Mouse (Mus musculus): ENCODE data around the gene Dpf2.

The Dpf2 gene

DNA sequence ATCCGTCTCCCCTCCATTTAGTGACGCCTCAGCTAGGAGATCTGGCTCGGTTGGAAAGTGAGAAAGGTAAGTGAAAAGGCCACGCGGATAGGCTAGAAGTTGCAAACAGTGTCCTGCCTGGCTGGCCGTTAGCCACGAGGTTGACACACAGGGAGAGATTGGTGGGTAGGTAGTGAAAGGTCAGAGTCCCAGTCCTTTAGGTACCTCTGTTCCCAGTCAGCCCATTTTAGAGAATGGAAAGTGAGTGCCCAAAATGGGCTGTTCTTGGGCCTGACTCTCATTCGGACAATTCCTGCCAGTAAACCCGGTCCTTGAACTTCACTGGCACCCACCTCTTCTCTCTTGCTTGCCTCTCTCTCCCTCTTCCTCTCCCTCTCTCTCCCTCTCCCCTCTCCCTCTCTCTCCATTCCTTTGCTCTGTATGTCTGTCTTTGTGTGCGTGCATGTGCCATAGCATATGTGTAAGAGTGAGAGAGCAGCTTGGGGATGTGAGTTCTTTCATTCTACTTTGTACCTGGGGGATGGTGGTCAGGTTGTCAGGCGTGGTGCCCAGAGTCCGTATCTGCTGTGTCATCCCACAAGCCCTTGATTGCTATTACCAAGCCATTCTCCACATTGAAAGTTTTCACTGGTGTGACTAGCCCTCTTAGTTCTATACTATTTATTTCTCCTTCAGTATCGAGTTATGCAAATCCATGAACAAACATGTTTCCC is at the start of gene Dpf2:
Gene Dpf2, minus strand, starts transcription at position 4 of the 713 bp plus-strand sequence.
- no peak for DNase-seq (ENCODE audit: low read depth, low spot score)

DNA sequence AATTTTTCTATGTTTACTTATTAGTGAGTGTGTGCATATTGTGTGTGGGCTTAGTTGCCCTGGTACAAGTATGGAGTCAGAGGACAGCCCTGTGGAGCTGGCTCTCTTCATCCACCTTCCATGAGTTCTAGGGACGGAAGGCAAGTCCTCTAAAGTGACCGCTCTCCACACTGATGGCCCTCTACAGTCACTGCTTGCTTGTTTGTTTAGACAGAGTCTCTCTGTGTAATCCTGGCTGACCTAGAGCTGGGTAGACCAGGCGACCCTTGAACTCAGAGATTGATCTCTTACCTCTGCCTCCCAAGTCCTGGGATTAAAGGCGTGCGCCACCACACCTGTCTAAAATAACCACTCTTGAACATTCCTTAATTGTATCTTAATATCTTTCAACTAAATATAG is 44.6 kb upstream of the Dpf2 start:
- DNase-seq (ENCODE audit: low read depth, low spot score) = no peak

GRCm38 (mm10) chr19:5956685-5957084 is 43.9 kb upstream of the Dpf2 start:
- peak; percentile 92 for DNase-seq (ENCODE audit: low read depth, low spot score)

- no peak for DNase-seq (ENCODE audit: low read depth, low spot score)
These were observed 43.2 kb upstream of the Dpf2 start for GRCm38 (mm10) chr19:5955704-5956670.

DNA sequence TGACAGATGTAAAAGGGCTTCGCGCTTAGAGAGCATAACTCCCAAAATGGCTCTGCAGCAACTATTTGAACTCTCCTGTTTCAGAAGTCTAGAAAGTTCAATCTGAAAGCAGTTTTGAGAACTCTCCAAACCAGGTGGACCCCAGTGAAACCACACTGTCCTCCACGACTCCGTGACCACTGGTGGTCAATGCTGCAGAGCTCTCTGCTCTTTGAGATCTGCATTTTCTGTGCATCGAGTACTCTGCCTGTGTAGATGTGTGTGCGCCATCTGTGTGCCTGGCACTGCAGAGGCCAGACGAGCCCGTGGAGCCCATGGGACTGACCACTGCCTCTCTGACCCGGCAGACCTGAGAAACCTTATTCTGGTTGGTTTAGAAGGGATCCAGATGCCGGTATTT is 42.1 kb upstream of the Dpf2 start:
- no peak for DNase-seq (ENCODE audit: low read depth, low spot score)

GRCm38 (mm10) chr19:5954031-5954710 is 41.4 kb upstream of the Dpf2 start:
- no peak for DNase-seq (ENCODE audit: low read depth, low spot score)

- no peak for DNase-seq (ENCODE audit: low read depth, low spot score)
These were observed 40.5 kb upstream of the Dpf2 start for GRCm38 (mm10) chr19:5953201-5953770.

- DNase-seq (ENCODE audit: low read depth, low spot score) = no peak
These were observed 39.4 kb upstream of the Dpf2 start for GRCm38 (mm10) chr19:5952071-5952691.

GRCm38 (mm10) chr19:5951631-5952030 is 38.8 kb upstream of the Dpf2 start:
- no peak for DNase-seq (ENCODE audit: low read depth, low spot score)

GRCm38 (mm10) chr19:5950218-5950617 is 37.4 kb upstream of the Dpf2 start:
- no peak for DNase-seq (ENCODE audit: low read depth, low spot score)

GRCm38 (mm10) chr19:5945891-5946290 is 33.1 kb upstream of the Dpf2 start:
- no peak for DNase-seq (ENCODE audit: low read depth, low spot score)

DNA sequence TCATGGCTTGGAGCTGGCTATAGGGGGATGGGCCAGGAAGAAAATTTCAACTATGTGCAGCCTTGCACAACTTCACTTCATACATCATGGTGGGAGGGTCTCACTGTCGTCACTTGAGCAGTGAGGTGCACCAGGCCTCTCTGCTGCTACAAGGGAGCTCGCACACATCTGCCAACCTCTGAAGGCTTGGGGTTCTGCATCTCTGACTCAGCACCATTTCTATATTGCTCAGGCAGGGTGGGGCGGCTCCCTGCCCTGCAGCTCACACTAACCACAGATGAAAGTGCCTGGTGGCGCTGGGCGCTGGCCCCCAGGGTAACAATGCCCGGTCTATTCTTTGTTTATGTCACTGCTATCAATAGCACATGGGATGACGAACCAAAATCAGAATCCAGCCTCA is 32.2 kb upstream of the Dpf2 start:
- DNase-seq (ENCODE audit: low read depth, low spot score) = peak; percentile 89

DNA sequence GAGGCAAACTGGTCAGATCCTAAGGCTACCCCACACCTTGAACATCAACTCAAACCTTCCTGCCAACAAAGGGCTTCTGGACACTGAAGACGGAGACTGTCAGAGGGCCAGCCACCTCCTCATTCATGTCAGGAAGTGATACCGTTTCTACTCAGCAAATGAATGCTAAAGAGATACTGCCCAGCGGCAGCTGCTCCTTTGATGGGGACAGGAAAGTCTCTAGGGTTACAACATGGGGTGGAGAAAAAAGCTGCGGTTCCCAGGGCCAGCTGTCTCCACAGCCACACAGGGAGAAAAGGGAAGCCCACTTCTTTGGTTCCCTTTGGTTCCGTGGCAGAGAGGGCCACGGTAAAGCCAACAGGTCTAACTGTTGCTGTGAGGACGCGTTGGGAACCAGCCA is 31.3 kb upstream of the Dpf2 start:
- DNase-seq (ENCODE audit: low read depth, low spot score) = no peak

- no peak for DNase-seq (ENCODE audit: low read depth, low spot score)
These were observed 30.6 kb upstream of the Dpf2 start for GRCm38 (mm10) chr19:5943404-5943803.

GRCm38 (mm10) chr19:5942581-5942980 is 29.8 kb upstream of the Dpf2 start:
- no peak for DNase-seq (ENCODE audit: low read depth, low spot score)

DNA sequence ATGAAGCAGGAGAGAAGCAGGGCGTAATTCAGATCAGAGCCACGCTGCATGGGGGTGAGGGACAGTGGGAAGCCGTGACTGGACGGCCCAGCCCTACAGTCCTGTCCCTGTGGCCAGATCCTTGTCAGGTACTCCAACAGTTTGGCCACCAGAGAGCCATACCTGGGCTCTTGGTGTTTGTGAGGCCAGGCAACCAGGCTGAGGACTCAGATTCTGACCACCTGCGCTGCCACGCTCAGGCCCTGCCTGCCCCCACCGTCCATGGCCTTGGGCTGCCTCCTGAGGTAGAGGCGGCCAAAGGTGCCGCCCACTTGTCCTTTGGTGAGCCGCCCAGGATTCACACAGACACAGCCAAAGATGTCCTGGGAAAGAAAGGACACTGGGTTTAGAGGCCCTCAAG is 27.8 kb upstream of the Dpf2 start:
- DNase-seq (ENCODE audit: low read depth, low spot score) = no peak

DNA sequence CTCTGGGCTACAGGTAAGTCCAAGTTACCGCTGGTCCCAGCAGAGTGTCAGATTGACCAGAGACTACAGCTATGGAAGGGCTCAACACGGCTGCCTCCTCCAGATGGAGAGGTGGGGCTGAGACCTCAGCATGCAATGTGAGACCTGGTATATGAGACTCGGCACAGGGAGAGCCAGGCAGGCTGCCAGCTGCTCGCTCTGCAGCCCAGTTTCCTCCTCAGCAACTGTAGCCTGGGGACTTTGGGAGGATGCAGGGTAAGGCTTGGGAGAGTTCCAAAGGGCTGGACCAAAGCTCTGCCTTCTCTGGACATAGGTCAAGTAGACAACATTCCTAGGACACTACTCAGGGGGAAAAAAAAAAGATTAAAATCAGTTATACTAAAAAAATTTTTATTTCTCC is 27.4 kb upstream of the Dpf2 start:
- DNase-seq (ENCODE audit: low read depth, low spot score) = peak; percentile 97

- no peak for DNase-seq (ENCODE audit: low read depth, low spot score)
These were observed 26.9 kb upstream of the Dpf2 start for GRCm38 (mm10) chr19:5939715-5940114.

- DNase-seq (ENCODE audit: low read depth, low spot score) = no peak
These were observed 25.7 kb upstream of the Dpf2 start for GRCm38 (mm10) chr19:5938516-5938915.

DNA sequence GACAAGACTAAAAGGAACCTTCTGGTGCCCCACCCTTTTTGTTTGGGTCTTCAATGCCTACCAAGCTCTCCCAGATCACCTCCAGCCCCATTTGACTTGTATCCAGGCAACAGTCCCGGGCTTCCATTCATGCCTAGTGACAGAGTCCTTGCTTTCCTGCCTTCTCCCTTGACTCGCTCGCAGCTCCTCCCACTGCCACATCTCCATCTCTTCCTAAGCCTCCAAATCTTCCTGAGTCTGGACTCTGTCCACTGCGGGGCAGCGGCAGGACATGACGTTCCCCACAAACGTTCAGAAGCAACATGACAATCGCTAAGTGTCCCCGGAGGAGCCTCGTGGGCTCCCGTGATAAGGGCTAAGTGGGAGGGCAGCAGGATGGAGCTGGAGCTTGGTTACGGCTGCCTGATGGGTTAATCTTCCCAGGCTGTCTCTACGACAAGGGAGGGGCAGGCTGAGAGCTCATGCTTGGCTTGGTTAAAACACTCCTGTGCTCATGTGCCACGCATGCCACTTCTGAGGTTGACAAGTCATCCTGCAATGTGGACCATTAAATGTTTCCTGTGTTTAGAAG is 25.1 kb upstream of the Dpf2 start:
- peak; percentile 25 for DNase-seq (ENCODE audit: low read depth, low spot score)
